Mouse (Mus musculus) CD4-positive helper T cell, adult 2 months (primary cell): ENCODE results near the gene Gfy.

ENCODE experiments used
- DNase-seq: peaks from one replicate; pipeline ENCODE4 v3.0.0-alpha.2; 2012; ENCODE audit warnings: low read depth, missing footprints, low spot score

The Gfy gene

DNA sequence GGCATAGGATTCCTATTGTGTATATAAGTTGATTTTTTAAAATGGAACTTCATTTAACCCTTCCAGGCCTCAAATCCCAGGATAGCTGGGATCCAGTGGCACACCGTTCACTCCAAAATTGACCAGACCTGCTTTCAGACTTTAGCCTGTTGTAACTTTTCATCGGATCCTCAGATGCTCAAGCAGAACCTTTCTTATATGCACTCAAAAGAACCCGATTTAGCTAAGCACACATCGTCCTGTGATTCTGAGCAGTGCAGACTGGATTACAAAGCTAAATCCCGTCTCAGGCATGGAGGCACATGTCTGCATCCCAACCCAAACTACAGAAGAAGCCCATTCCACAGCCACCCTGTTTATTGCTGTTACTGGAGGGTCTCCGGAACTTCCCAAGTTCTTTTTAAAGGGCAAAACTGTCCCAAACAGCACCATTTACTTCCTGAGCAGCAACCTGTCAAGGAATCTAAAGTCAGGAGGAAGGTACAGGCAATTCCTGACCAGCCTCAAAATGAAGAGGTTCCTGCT lies 51.6 kb downstream of the Gfy start:
- peak; percentile 20 for DNase-seq

DNA sequence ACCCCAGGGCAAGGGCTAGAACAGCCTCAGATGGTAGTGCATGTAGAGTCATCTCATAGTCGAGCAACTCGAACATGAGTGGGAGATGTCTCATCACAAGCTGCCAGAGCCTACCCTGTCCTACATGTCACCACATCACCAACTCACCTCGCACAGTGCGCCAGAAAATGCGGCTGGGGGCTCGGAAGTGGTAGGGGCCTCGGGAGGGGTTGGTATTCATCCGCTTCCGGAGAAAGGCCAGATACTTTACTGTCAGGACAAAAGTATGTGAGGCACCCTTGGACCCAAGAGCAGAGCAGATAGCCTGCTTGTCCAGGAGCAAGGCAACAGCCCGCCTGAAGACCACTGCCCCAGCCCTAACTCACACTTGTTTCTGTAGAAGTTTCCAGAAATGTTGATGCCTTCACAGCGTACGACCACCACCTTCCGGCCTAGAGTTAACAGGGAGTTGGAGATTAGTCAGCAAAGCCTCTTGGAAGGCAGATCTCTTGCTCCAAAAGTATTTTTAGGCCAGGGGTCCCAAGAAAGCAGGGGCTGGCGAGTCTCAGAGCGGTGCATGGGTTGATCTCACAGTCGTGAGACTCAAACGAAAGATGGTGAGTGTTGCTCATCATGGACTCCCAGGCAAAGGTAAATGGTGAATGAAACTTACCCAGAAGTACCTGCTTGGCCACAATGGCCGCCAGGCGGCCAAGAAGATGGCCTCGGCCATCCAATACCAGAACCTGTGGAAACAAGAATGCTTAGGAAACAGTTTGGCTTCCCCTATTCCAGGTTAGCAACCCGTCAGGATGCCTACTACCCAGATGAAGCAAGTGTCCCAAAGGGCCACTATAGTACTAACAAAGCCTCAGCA lies 52.3 kb downstream of the Gfy start:
- peak; percentile 52 for DNase-seq
